Mouse (Mus musculus) heart, adult 2 months (tissue): ENCODE measurements around the gene Adpgk. TPM values are rescaled to one million over a fixed set of nuclear protein-coding genes. Genes with fewer than 3 reads are reported as not detected.

Experiments used
- DNase-seq, 2 experiments: peaks; one replicate each; pipeline ENCODE4 v3.0.0; 2021
- H3K27ac ChIP-seq: fragments of 200-600 bp; 2 replicates; pipeline ENCODE4 v1.8.1; 2022
- H3K27me3 ChIP-seq: fragments of 200-500 bp; 2 replicates; pipeline ENCODE4 v1.6.1; 2012; ENCODE audit warnings: mild to moderate bottlenecking, low read length, inconsistent platforms, mixed read lengths; ENCODE audit not compliant: control insufficient read depth, insufficient read depth
- H3K36me3 ChIP-seq: fragments of 200-500 bp; 2 replicates; pipeline ENCODE4 v1.6.1; 2012; ENCODE audit warnings: low read length, inconsistent platforms; ENCODE audit not compliant: control insufficient read depth, insufficient read depth
- H3K4me1 ChIP-seq: fragments of 200-500 bp; 2 replicates; pipeline ENCODE4 v1.6.1; 2011; ENCODE audit warnings: low read length; ENCODE audit not compliant: control insufficient read depth, insufficient read depth
- H3K4me3 ChIP-seq: fragments of 200-600 bp; 2 replicates; pipeline ENCODE4 v1.8.1; 2022
- H3K79me2 ChIP-seq: fragments of 200-500 bp; replicated peaks from 2 replicates; pipeline ENCODE4 v1.6.1; 2012; ENCODE audit warnings: mild to moderate bottlenecking, inconsistent platforms, low read length, moderate library complexity, mixed read lengths; ENCODE audit not compliant: control insufficient read depth, insufficient read depth
- H3K9ac ChIP-seq: fragments of 200-500 bp; 2 replicates; pipeline ENCODE4 v1.6.1; 2012; ENCODE audit warnings: low read depth, mild to moderate bottlenecking, control low read depth, inconsistent platforms, low read length, mixed read lengths
- CTCF ChIP-seq: fragments of 200-600 bp; IDR thresholded peaks from 2 replicates; pipeline ENCODE4 v1.8.1; 2022; ENCODE audit warnings: antibody characterized with exemption, mild to moderate bottlenecking, moderate library complexity
- EP300 ChIP-seq: fragments of 200-500 bp; IDR thresholded peaks from 2 replicates; pipeline ENCODE4 v1.6.1; 2011; ENCODE audit warnings: low read depth, low read length, control low read depth; ENCODE audit not compliant: insufficient read depth
- POLR2A ChIP-seq: fragments of 200-500 bp; IDR thresholded peaks from 2 replicates; pipeline ENCODE4 v1.6.1; 2011; ENCODE audit warnings: mild to moderate bottlenecking, low read depth, low read length, control low read depth; ENCODE audit not compliant: insufficient read depth
- WGBS: fragments of 180-500 bp; shearing (Covaris S2); methylation state at CpG from one replicate; pipeline ENCODE4 v1.1.7; 2018; 5-methylcytosine and 5-hydroxymethylcytosine counted together
- intact Hi-C: fragments of 180-260 bp; cut with DNase I; formaldehyde crosslinking; loops from one replicate; pipeline ENCODE4 v1.15.1; 2025
- polyA plus RNA-seq: library from polyadenylated mRNA; depleted of rRNA; stranded (reverse); fragments of >200 nt; gene quantifications from 2 replicates; pipeline ENCODE4 v1.2.3, GENCODE M21; 2012; rRNA removed
- total RNA-seq, 2 experiments: library from RNA; stranded (reverse); gene quantifications; 2 replicates each; pipeline ENCODE4 v1.2.3; 2021

Gene Adpgk
- total and polyA plus RNA-seq, 3 experiments: 6.6 to 7.8 (median 7.7) TPM

- Histone ChIP-seq H3K27ac (no peak overlapping the region), H3K4me3 (no peak overlapping the region), H3K36me3 (no peaks in the 10 kb centered on the region), H3K4me1 (no peaks in the 10 kb centered on the region), H3K79me2 (no peaks in the 10 kb centered on the region), H3K9ac (no peak overlapping the region), H3K27me3 (no peaks in the 10 kb centered on the region)
- 55% methylated on average over 5 of the region's 5 CpGs for WGBS
- no peak for DNase-seq
- intact Hi-C loops: no loop called here
- TF ChIP-seq CTCF (no peak), POLR2A (no peak), EP300 (no peak)
These were observed 77.9 kb downstream of the Adpgk start for GRCm38 (mm10) chr9:59369220-59369619.

- Histone ChIP-seq H3K9ac (no peak overlapping the region), H3K36me3 (no peaks in the 10 kb centered on the region), H3K79me2 (no peaks in the 10 kb centered on the region), H3K27ac (no peak overlapping the region), H3K4me1 (no peaks in the 10 kb centered on the region), H3K27me3 (no peaks in the 10 kb centered on the region), H3K4me3 (no peak overlapping the region)
- TF ChIP-seq POLR2A (no peak), EP300 (no peak), CTCF (no peak)
- 92% methylated on average over 9 of the region's 9 CpGs for WGBS
- DNase-seq: no peak
- intact Hi-C loops: no loop called here
These were observed 78.3 kb downstream of the Adpgk start for GRCm38 (mm10) chr9:59369646-59370045.

Other genes with a start within 250 kb of the Adpgk start
- 1 to 10 TPM; 2.3 to 2.5 TPM for gene Bbs4, start 62.0 kb downstream of the Adpgk start, total RNA-seq
- gene Bbs4, start 62.0 kb downstream of the Adpgk start, polyA plus RNA-seq: 1.7 and 2.8 TPM in 2 replicates
- gene Arih1, start 195.1 kb downstream of the Adpgk start, total RNA-seq: 10 to 100 TPM; 79.2 to 88.7 TPM
- gene Arih1, start 195.1 kb downstream of the Adpgk start, polyA plus RNA-seq: 15.8 and 36.9 TPM in 2 replicates
- 10 to 100 TPM; 46.9 to 51.7 TPM for gene Hexa, start 248.0 kb downstream of the Adpgk start, total RNA-seq
- 50.6 and 64.4 TPM in 2 replicates for gene Hexa, start 248.0 kb downstream of the Adpgk start, polyA plus RNA-seq
- under 1 TPM; 0.37 to 0.84 TPM for gene Tmem202, start 248.3 kb downstream of the Adpgk start, total RNA-seq
- gene Tmem202, start 248.3 kb downstream of the Adpgk start, polyA plus RNA-seq: 0.16 and 0.29 TPM in 2 replicates